Mouse (Mus musculus): Measurements from ENCODE around the gene Dnah12. TPM values are rescaled to one million over a fixed set of nuclear protein-coding genes. Genes with fewer than 3 reads are reported as not detected.
"Not testable (repeated sequence)": the region's sequence is repeated elsewhere in the genome, so short reads cannot be mapped to it uniquely, and the experiment has no call there.

Dnah12 gene
- polyA plus RNA-seq, 1 experiment: 0.04 TPM

DNA sequence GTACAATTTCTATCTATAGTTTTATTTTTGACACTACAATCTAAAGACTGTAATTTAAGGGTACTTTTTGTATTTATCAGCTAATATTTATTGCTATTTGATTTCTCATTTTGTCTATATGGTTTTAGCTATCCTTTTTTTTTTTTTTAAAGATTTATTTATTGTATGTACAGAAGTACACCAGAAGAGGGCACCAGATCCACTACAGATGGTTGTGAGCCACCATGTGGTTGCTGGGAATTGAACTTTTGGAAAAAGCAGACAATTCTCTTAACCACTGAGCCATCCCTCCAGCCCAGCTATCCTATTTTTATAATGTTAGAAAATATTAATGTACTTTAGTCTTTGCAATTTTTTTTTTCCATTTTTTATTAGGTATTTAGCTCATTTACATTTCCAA lies 4.8 kb downstream of the Dnah12 start:
- H3K4me3 ChIP-seq (ENCODE audit: insufficient read depth, low read length): no peak overlapping the region
- no peaks in the 10 kb centered on the region for H3K4me1 ChIP-seq (ENCODE audit: control insufficient read depth, insufficient read depth, low read length)
- H3K27ac ChIP-seq (ENCODE audit: insufficient read depth, low read depth, low read length): no peak overlapping the region
- TF ChIP-seq POLR2A (IDR thresholded peaks at IDR 0.05; ENCODE audit: borderline replicate concordance, low read depth, low read length): no peak
- TF ChIP-seq CTCF (IDR thresholded peaks at IDR 0.05; ENCODE audit: low read depth, low read length): no peak

DNA sequence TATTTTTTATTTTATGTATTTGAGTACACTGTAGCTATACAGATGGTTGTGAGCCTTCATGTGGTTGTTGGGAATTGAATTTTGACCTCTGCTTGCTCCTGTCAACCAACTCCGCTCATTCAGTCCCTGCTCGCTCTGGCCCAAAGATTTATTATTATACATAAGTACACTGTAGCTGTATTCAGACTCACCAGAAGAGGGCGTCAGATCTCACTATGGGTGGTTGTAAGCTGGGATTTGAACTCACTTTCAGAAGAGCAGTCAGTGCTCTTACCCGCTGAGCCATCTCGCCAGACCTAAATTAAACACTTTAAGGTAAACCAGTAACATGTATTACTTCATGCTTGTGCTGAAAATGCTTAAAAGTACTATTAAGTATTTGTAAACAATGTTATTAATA lies 12.2 kb downstream of the Dnah12 start:
- H3K4me3 ChIP-seq (ENCODE audit: insufficient read depth, low read length); H3K4me1 ChIP-seq (ENCODE audit: control insufficient read depth, insufficient read depth, low read length); H3K27ac ChIP-seq (ENCODE audit: insufficient read depth, low read depth, low read length): not testable (repeated sequence)

DNA sequence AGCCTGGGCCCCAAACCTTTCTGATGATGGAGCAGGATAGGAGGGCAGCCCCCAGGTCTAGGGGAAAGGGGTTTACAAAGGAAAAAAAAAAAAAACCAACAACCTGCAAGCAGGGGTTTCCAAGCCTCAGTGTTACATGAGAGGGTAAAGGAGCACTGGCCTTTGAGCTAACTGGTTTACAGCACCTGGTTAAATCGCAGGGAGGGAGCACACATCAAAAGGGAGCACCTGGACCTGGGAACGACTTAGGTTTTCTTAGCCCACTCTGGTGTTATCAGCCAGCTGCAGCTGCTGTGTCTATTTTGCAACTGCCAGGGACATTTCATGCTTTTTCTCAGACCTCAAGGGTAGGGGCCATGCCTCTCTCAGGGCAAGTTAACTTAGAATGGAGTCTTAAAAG lies 26.6 kb downstream of the Dnah12 start:
- H3K4me1 ChIP-seq (ENCODE audit: control insufficient read depth, insufficient read depth, low read length); H3K4me3 ChIP-seq (ENCODE audit: insufficient read depth, low read length); H3K27ac ChIP-seq (ENCODE audit: insufficient read depth, low read depth, low read length): not testable (repeated sequence)

DNA sequence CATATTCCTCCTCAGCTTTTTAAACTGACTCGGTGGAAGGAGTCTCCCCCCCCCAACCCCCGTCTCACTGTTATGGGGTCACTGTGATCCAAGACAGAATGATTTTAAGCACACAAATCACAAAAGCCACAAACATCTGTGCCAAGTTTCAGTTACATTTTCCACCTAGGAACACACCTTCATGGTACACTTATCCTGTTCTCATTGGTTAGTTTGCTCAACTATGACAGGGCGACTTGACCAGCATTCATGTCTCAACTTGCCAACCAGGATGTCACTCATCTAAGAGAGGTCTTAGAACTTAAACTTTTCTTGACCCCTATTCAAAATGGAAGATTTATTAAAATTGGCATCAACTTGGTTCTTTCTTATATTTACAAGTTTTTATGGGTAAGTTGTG lies 31.8 kb downstream of the Dnah12 start:
- no peak overlapping the region for H3K27ac ChIP-seq (ENCODE audit: insufficient read depth, low read depth, low read length)
- no peaks in the 10 kb centered on the region for H3K4me1 ChIP-seq (ENCODE audit: control insufficient read depth, insufficient read depth, low read length)
- TF ChIP-seq CTCF (IDR thresholded peaks at IDR 0.05; ENCODE audit: low read depth, low read length) (no peak), POLR2A (IDR thresholded peaks at IDR 0.05; ENCODE audit: borderline replicate concordance, low read depth, low read length) (no peak)
- no peak overlapping the region for H3K4me3 ChIP-seq (ENCODE audit: insufficient read depth, low read length)

DNA sequence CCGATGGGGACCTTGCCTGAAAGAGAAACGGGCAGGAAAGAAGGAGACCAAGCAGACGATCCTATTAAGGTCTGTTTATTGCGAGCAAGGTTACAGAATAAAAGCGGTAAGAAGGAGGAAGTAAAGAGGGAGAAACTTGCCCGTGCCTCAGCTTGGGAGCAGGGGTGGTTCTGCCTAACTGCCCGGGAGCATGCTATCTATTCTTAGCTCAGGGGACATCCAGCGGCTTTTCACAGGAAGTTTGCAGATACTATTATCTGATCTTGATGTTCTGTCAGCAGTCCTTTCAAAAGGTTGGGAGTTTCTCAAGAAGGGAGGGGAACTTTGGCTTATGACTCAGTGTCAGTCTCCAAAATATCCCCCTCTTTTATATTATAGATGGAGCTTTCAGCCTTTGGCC lies 65.5 kb downstream of the Dnah12 start:
- H3K27ac ChIP-seq (ENCODE audit: insufficient read depth, low read depth, low read length): no peak overlapping the region
- peaks cover 5% of the 10 kb centered on the region for H3K4me1 ChIP-seq (ENCODE audit: control insufficient read depth, insufficient read depth, low read length)
- TF ChIP-seq POLR2A (IDR thresholded peaks at IDR 0.05; ENCODE audit: borderline replicate concordance, low read depth, low read length) (no peak), CTCF (IDR thresholded peaks at IDR 0.05; ENCODE audit: low read depth, low read length) (no peak)
- H3K4me3 ChIP-seq (ENCODE audit: insufficient read depth, low read length): no peak overlapping the region

DNA sequence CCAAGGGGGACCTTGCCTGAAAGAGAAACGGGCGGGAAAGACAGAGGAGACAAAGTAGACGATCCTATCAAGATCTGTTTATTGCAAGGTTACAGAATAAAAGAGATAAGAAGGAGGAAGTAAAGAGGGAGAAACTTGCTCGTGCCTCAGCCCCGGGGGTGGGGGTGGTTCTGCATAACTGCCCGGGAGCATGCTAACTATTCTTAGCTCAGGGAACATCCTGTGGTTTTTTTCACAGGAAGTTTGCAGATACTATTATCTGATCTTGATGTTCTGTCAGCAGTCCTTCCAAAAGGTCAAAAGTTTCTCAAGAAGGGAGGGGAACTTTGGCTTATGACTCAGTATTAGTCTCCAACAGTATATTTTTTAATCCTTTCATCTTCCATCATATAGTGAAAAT lies 71.8 kb downstream of the Dnah12 start:
- Histone ChIP-seq H3K4me3 (ENCODE audit: insufficient read depth, low read length) (no peak overlapping the region), H3K27ac (ENCODE audit: insufficient read depth, low read depth, low read length) (no peak overlapping the region), H3K4me1 (ENCODE audit: control insufficient read depth, insufficient read depth, low read length) (peaks cover 2% of the 10 kb centered on the region; the same call in 1 of the 2 replicates)
- no peak for TF ChIP-seq CTCF (IDR thresholded peaks at IDR 0.05; ENCODE audit: low read depth, low read length)
- TF ChIP-seq POLR2A (IDR thresholded peaks at IDR 0.05; ENCODE audit: borderline replicate concordance, low read depth, low read length): no peak

DNA sequence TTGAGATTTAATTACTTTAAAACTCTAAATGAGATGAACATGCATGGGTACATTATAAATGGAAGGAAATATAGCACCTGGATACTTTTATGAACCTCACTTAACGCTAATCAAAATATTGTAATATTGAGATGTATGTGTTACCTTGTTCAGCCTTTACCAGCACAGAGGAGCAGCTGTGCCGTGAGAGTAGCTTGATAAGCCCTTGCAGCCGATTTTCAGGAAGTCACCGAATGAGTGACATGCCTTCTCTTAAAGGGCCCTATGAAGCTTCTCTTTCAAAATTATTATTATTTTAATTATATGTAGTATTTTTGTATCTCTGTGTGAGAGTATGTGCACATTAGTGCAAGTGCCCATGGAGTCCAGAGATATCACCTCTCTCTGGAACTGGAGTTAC lies 75.1 kb downstream of the Dnah12 start:
- H3K4me1 ChIP-seq (ENCODE audit: control insufficient read depth, insufficient read depth, low read length): peaks cover 2% of the 10 kb centered on the region; the same call in 1 of the 2 replicates
- no peak overlapping the region for H3K27ac ChIP-seq (ENCODE audit: insufficient read depth, low read depth, low read length)
- H3K4me3 ChIP-seq (ENCODE audit: insufficient read depth, low read length): no peak overlapping the region
- TF ChIP-seq POLR2A (IDR thresholded peaks at IDR 0.05; ENCODE audit: borderline replicate concordance, low read depth, low read length) (no peak), CTCF (IDR thresholded peaks at IDR 0.05; ENCODE audit: low read depth, low read length) (no peak)

DNA sequence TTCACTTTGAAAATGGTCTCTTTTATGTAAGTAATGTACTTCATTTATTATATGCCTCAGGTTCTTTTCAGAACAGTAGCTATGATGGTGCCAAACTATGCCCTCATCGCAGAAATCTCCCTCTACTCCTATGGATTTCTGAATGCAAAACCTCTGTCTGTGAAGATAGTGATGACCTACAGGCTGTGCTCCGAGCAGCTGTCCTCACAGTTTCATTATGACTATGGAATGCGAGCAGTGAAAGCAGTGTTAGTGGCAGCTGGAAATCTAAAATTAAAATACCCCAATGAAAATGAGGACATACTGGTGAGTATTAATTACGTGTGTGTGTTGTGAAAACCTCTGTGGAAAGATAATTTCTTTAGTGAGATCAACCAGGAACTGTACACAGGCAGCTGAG lies 80.5 kb downstream of the Dnah12 start:
- TF ChIP-seq CTCF (IDR thresholded peaks at IDR 0.05; ENCODE audit: low read depth, low read length) (no peak), POLR2A (IDR thresholded peaks at IDR 0.05; ENCODE audit: borderline replicate concordance, low read depth, low read length) (no peak)
- H3K27ac ChIP-seq (ENCODE audit: insufficient read depth, low read depth, low read length): no peak overlapping the region
- H3K4me1 ChIP-seq (ENCODE audit: control insufficient read depth, insufficient read depth, low read length): no peaks in the 10 kb centered on the region
- H3K4me3 ChIP-seq (ENCODE audit: insufficient read depth, low read length): no peak overlapping the region

DNA sequence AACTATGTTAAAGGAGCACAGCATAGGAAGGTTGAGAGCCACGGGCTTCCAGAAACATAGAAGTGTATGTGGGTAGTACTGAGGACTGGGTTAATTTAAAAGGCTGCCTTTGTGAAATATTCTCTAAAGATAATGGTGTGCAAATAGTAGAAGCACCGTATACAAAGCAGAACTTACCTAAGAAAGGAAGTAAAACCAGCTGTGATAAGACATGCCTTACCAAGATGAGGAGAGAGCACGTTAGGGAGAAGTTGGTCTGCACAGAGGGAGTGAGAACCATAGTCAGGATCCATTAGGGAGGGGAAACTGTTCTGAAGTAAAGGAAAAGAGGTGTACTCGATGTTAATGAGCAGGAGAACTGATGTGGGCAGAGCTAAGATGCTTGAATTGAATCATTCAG lies 90.7 kb downstream of the Dnah12 start:
- no peaks in the 10 kb centered on the region for H3K4me1 ChIP-seq (ENCODE audit: control insufficient read depth, insufficient read depth, low read length)
- TF ChIP-seq POLR2A (IDR thresholded peaks at IDR 0.05; ENCODE audit: borderline replicate concordance, low read depth, low read length) (no peak), CTCF (IDR thresholded peaks at IDR 0.05; ENCODE audit: low read depth, low read length) (no peak)
- H3K27ac ChIP-seq (ENCODE audit: insufficient read depth, low read depth, low read length): no peak overlapping the region
- H3K4me3 ChIP-seq (ENCODE audit: insufficient read depth, low read length): no peak overlapping the region

DNA sequence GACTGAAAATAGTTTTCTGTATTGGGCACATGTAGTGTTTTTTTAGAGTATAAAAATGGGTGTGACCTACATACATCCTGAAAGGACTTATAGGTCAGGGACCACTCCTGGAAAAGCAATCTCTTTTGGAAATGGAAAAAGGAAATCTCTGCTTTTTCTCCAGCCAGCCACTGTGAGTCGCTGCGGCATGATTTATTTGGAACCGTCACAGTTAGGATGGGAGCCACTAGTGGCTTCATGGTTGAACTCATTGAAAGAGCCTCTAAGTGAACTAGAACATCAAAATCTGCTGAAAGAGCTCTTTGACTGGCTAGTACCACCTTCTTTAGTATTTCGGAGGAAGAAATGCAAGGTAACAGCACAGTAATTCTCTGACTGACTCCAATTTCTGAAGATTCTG lies 92.6 kb downstream of the Dnah12 start:
- no peaks in the 10 kb centered on the region for H3K4me1 ChIP-seq (ENCODE audit: control insufficient read depth, insufficient read depth, low read length)
- H3K4me3 ChIP-seq (ENCODE audit: insufficient read depth, low read length): no peak overlapping the region
- H3K27ac ChIP-seq (ENCODE audit: insufficient read depth, low read depth, low read length): no peak overlapping the region
- no peak for TF ChIP-seq CTCF (IDR thresholded peaks at IDR 0.05; ENCODE audit: low read depth, low read length)
- TF ChIP-seq POLR2A (IDR thresholded peaks at IDR 0.05; ENCODE audit: borderline replicate concordance, low read depth, low read length): no peak

DNA sequence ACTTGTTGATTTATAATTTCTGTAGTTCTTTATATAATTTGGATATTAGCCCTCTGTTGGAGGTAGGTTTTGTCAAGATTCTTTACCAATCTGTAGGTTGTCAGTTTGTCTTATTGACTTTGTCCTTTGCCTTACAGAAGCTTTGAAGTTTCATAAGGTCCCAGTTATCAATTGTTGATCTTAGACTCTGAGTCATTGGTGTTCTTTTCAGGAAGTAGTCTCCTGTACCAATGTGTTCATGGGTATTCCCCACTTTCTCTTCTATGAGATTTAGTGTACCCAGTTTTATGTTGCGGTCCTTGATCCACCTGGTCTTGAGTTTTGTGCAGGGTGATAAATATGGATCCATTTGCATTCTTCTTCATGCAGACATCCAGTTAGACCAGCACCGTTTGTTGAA lies 101.4 kb downstream of the Dnah12 start:
- TF ChIP-seq CTCF (IDR thresholded peaks at IDR 0.05; ENCODE audit: low read depth, low read length) (no peak), POLR2A (IDR thresholded peaks at IDR 0.05; ENCODE audit: borderline replicate concordance, low read depth, low read length) (no peak)
- Histone ChIP-seq H3K4me1 (ENCODE audit: control insufficient read depth, insufficient read depth, low read length) (no peaks in the 10 kb centered on the region), H3K27ac (ENCODE audit: insufficient read depth, low read depth, low read length) (no peak overlapping the region), H3K4me3 (ENCODE audit: insufficient read depth, low read length) (no peak overlapping the region)

All from bone marrow macrophage, adult 2 months (primary cell).